28 mouse cellular contexts compared by ENCODE assay signal in the genomic region with DNA sequence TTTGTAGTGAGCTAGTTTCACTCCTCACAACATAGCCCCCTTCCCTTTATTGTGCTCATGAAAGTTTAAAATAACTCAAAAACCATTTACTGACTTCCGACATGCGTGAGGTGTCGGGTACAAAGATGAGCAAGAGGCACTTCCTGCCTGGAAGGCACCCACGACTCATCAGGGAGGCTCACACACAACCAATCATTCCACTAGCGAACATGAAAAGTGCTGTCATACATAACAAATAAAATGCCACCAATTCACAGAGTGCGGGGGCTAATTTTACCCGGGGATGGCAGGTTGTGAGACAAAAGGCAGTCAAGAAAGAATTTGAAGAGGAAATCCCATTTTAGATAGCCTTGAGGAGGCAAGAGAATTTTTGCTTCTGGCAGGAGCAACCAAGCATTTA.
DNase-seq lines count a peak whose midpoint lies in the region; ATAC-seq and TF ChIP-seq lines count a peak whose summit lies in the region.
"Had no signal": no experiment of that assay in that cellular context is flagged by ENCODE, and none has a peak within 500 bp of the region (broad histone marks: within the 10 kb centered on the region; RNA-seq: fewer than 3 reads in every experiment).

No protein-coding gene starts in this region.

- no peak for DNase-seq in midbrain, postnatal 0 days (ENCODE audit: low spot score)
- DNase-seq in right cerebral cortex, postnatal 10 days (ENCODE audit: low spot score in 2 of 2): peak; percentile 31 to 39
- DNase-seq in right cerebral cortex, postnatal 4 days: no peak
- peak; percentile 11 for DNase-seq in right cerebral cortex, postnatal 25 days
- no peak for DNase-seq in spleen, postnatal 4 days (ENCODE audit: low spot score in 2 of 2)
- DNase-seq: adrenal gland, adult 2 months; adrenal gland, postnatal 36 days; cerebellum, adult 9-11 months; embryo, embryonic 11 days; gastrocnemius, adult 2 months; gastrocnemius, postnatal 36 days; heart, adult 18-20 months; heart, postnatal 4 days; kidney, adult 2 months; kidney, postnatal 4 days had no signal

- H3K4me3 ChIP-seq in hindbrain, embryonic 16.5 days (ENCODE audit: low read length): no peak overlapping the region
- H3K4me3 ChIP-seq in hindbrain, embryonic 12.5 days: no peak overlapping the region
- no peak overlapping the region for H3K4me3 ChIP-seq in midbrain, embryonic 13.5 days (replicated peaks)
- H3K4me3 ChIP-seq in midbrain, postnatal 0 days (ENCODE audit: low read depth, low read length): no peak overlapping the region
- H3K4me3 ChIP-seq: embryonic facial prominence, embryonic 12.5 days; gastrocnemius, adult 2 months; heart, embryonic 12.5 days; intestine, embryonic 15.5 days; limb, embryonic 12.5 days; liver, embryonic 15.5 days; lung, embryonic 15.5 days had no signal

- no peak overlapping the region for H3K27ac ChIP-seq in hindbrain, embryonic 16.5 days (ENCODE audit: low read depth, low read length)
- no peak overlapping the region for H3K27ac ChIP-seq in hindbrain, embryonic 12.5 days
- H3K27ac ChIP-seq in midbrain, embryonic 13.5 days: no peak overlapping the region
- no peak overlapping the region for H3K27ac ChIP-seq in midbrain, postnatal 0 days (ENCODE audit: low read depth, low read length)
- H3K27ac ChIP-seq: embryonic facial prominence, embryonic 12.5 days; gastrocnemius, adult 2 months; hindbrain, postnatal 0 days; intestine, embryonic 15.5 days; kidney, postnatal 0 days; limb, embryonic 12.5 days; liver, embryonic 15.5 days; lung, embryonic 15.5 days; macrophage had no signal

- H3K9ac ChIP-seq in hindbrain, embryonic 16.5 days (ENCODE audit: low read depth, low read length): no peak overlapping the region
- H3K9ac ChIP-seq in hindbrain, embryonic 12.5 days: no peak overlapping the region
- H3K9ac ChIP-seq in midbrain, embryonic 13.5 days (replicated peaks): no peak overlapping the region
- H3K9ac ChIP-seq in midbrain, postnatal 0 days (replicated peaks; ENCODE audit: low read length, poor library complexity, severe bottlenecking): no peak overlapping the region
- H3K9ac ChIP-seq: embryonic facial prominence, embryonic 12.5 days; heart, embryonic 12.5 days; intestine, embryonic 15.5 days; limb, embryonic 12.5 days; liver, embryonic 15.5 days; lung, embryonic 15.5 days had no signal

- TF ChIP-seq CTCF in midbrain, postnatal 0 days (IDR thresholded peaks at IDR 0.05): no peak

- H3K36me3 ChIP-seq in hindbrain, embryonic 16.5 days (ENCODE audit: control insufficient read depth, insufficient read depth, low read length): no peaks in the 10 kb centered on the region
- no peaks in the 10 kb centered on the region for H3K36me3 ChIP-seq in hindbrain, embryonic 12.5 days
- no peaks in the 10 kb centered on the region for H3K36me3 ChIP-seq in midbrain, embryonic 13.5 days
- H3K36me3 ChIP-seq in midbrain, postnatal 0 days (ENCODE audit: insufficient read depth, low read length): no peaks in the 10 kb centered on the region
- H3K36me3 ChIP-seq: embryonic facial prominence, embryonic 12.5 days; heart, embryonic 12.5 days; intestine, embryonic 15.5 days; limb, embryonic 12.5 days; liver, embryonic 15.5 days; lung, embryonic 15.5 days had no signal

- H3K9me3 ChIP-seq in hindbrain, embryonic 16.5 days (ENCODE audit: control insufficient read depth, low read length): no peaks in the 10 kb centered on the region
- no peaks in the 10 kb centered on the region for H3K9me3 ChIP-seq in hindbrain, embryonic 12.5 days (replicated peaks)
- no peaks in the 10 kb centered on the region for H3K9me3 ChIP-seq in midbrain, embryonic 13.5 days
- no peaks in the 10 kb centered on the region for H3K9me3 ChIP-seq in midbrain, postnatal 0 days (ENCODE audit: low read length)
- H3K9me3 ChIP-seq: embryonic facial prominence, embryonic 12.5 days; heart, embryonic 12.5 days; intestine, embryonic 15.5 days; limb, embryonic 12.5 days; liver, embryonic 15.5 days; lung, embryonic 15.5 days had no signal

- 62% methylated on average over 7 of the region's 7 CpGs for WGBS in hindbrain, embryonic 16.5 days
- WGBS in hindbrain, embryonic 12.5 days: 72% methylated on average over 7 of the region's 7 CpGs
- 63% methylated on average over 7 of the region's 7 CpGs for WGBS in midbrain, embryonic 13.5 days
- whole genome bisulfite sequencing in midbrain, postnatal 0 days: 50% methylated on average over 7 of the region's 7 CpGs

- H3K27me3 ChIP-seq in hindbrain, embryonic 16.5 days (replicated peaks; ENCODE audit: control insufficient read depth, insufficient read depth, low read length): no peaks in the 10 kb centered on the region
- H3K27me3 ChIP-seq in hindbrain, embryonic 12.5 days: no peaks in the 10 kb centered on the region
- no peaks in the 10 kb centered on the region for H3K27me3 ChIP-seq in midbrain, embryonic 13.5 days
- no peaks in the 10 kb centered on the region for H3K27me3 ChIP-seq in midbrain, postnatal 0 days (ENCODE audit: insufficient read depth, low read length)
- H3K27me3 ChIP-seq: embryonic facial prominence, embryonic 12.5 days; heart, embryonic 12.5 days; intestine, embryonic 15.5 days; limb, embryonic 12.5 days; liver, embryonic 15.5 days; lung, embryonic 15.5 days had no signal

- peak; percentile 43; the same call in 1 of the 2 replicates for ATAC-seq in hindbrain, embryonic 16.5 days
- no peak for ATAC-seq in hindbrain, embryonic 12.5 days (ENCODE audit: low FRiP score)
- ATAC-seq in midbrain, embryonic 13.5 days: 0 out of 2 replicates have a peak, but pooled peaks have one; percentile 14
- ATAC-seq in midbrain, postnatal 0 days (ENCODE audit: low FRiP score): no peak
- ATAC-seq: CD4-positive, CD25-positive, alpha-beta regulatory T cell, adult 4 months; intestine, embryonic 15.5 days had no signal

- H3K4me1 ChIP-seq in hindbrain, embryonic 16.5 days (ENCODE audit: control insufficient read depth, insufficient read depth, low read depth, low read length): no peaks in the 10 kb centered on the region
- H3K4me1 ChIP-seq in hindbrain, embryonic 12.5 days: no peaks in the 10 kb centered on the region; the same call in 1 of the 2 replicates
- no peaks in the 10 kb centered on the region for H3K4me1 ChIP-seq in midbrain, embryonic 13.5 days (replicated peaks)
- no peaks in the 10 kb centered on the region for H3K4me1 ChIP-seq in midbrain, postnatal 0 days (ENCODE audit: insufficient read depth, low read length)
- H3K4me1 ChIP-seq: embryonic facial prominence, embryonic 12.5 days; heart, embryonic 12.5 days; intestine, embryonic 15.5 days; limb, embryonic 12.5 days; liver, embryonic 15.5 days; lung, embryonic 15.5 days had no signal

- H3K4me2 ChIP-seq in hindbrain, embryonic 16.5 days (ENCODE audit: low read length): no peak overlapping the region
- no peak overlapping the region for H3K4me2 ChIP-seq in hindbrain, embryonic 12.5 days (replicated peaks)
- H3K4me2 ChIP-seq in midbrain, embryonic 13.5 days (replicated peaks): no peak overlapping the region
- no peak overlapping the region for H3K4me2 ChIP-seq in midbrain, postnatal 0 days (ENCODE audit: low read depth, low read length, poor library complexity, severe bottlenecking)
- H3K4me2 ChIP-seq: embryonic facial prominence, embryonic 12.5 days; heart, embryonic 12.5 days; intestine, embryonic 15.5 days; limb, embryonic 12.5 days; liver, embryonic 15.5 days; lung, embryonic 15.5 days had no signal

Comparison
In these comparisons a context has a peak if more than half of its experiments do, and no peak if none do; other contexts are left out.
1. ATAC-seq: peak in hindbrain, embryonic 16.5 days (single experiment) and midbrain, embryonic 13.5 days (single experiment); none in hindbrain, embryonic 12.5 days (single experiment) and midbrain, postnatal 0 days (single experiment).
2. DNase-seq: peak in right cerebral cortex, postnatal 10 days (2 of 2) and right cerebral cortex, postnatal 25 days (single experiment); none in midbrain, postnatal 0 days (single experiment), right cerebral cortex, postnatal 4 days (single experiment) and spleen, postnatal 4 days (0 of 2).